Mouse (Mus musculus) spleen, adult 2 months (tissue): ENCODE measurements around the gene Mybbp1a.

Experiments used
- CTCF ChIP-seq: fragments of 200-500 bp; IDR thresholded peaks from 2 replicates; pipeline ENCODE4 v1.5.1; 2011; ENCODE audit warnings: mild to moderate bottlenecking, inconsistent platforms; ENCODE audit not compliant: insufficient read depth, insufficient read length, insufficient replicate concordance; ENCODE audit errors: extremely low read depth
- POLR2A ChIP-seq: fragments of 200-500 bp; IDR thresholded peaks from 2 replicates; pipeline ENCODE4 v1.6.1; 2011; ENCODE audit warnings: low read depth, low read length, inconsistent platforms

DNA sequence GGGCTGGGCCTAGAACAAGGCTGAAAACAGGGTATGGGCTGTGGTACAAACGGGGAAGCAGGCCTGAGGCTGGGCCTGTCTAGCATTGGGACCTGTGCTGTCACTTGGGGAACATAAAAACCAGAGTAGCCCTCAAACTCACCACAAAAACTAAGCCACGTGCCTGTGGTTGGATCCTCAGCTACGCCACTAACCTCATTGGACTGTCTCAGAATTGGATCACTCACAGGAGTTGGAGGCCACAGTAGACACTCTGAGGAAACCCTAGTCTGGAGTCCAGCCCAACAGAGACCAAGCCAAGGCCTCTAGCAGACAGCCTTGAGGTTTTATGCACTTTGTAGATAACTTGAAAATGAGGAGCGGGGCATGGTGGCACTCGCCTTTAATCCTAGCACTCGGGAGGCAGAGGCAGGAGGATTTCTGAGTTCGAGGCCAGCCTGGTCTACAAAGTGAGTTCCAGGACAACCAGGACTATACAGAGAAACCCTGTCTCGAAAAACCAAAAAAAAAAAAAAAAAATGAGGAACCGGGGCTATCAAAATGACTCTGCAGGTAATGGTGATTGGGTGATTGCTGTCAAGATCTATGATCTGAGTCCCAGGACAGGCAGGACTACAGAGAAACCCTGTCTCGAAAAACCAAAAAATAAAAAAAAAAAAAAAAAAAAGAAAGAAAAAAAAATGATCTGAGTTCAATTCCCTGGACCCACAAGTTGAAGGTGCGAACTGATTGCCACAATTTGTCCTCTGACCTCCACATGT, 19.5 kb upstream of the Mybbp1a start:
- TF ChIP-seq CTCF = no peak
- TF ChIP-seq POLR2A = no peak
